Mouse (Mus musculus): ENCODE data around the gene Tex46.

Gene Tex46

DNA sequence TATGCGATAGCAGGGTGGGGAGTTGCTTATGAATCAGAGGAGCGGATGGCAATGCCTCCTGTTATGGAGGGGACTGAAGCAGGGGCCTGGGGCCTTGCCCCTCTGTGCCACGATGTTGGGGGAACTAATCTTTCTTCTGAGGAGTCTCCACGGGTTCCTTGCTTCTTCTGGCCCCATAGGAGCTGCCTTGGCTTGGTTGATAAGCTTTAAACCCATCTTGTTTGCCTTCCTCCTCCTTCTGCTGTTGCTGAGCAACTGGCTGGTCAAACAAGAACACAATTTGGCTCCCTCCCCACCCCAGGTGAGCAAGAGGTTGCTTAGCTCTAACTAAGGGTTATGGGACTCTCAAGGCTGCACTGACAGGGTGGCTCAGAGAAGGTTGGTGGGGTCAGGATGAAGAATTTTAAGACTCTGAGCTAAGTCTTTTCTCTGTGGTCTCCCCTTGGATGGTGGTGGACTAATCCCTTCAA is at the start of gene Tex46:
Gene Tex46 (plus strand): TSS at position 51 of the 470 bp plus-strand sequence.
- DNase-seq (ENCODE audit: low spot score): peak; percentile 26

GRCm38 (mm10) chr4:136562755-136563154 is 47.5 kb upstream of the Tex46 start:
- DNase-seq (ENCODE audit: low spot score): no peak

DNA sequence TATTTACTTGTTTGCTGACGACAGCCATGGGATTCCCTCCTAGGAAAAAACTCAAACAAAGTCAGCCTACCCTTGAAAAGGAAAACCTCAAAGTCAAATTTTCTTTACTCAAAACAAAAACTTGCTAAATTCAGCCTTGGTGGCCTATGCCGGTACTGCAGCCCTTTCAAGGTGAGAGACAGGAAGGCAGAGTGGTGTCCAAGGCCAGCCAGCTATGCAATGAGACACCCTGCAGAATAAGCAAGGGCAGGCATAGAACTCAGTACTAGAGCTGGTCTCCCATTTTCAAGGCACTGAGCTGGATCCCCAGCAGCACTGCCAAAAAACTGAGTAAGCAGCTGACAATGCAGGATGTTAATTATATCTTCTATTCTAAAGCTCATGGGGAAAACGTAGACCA is 41.6 kb upstream of the Tex46 start:
- no peak for DNase-seq (ENCODE audit: low spot score)

- no peak for DNase-seq (ENCODE audit: low spot score)
These were observed 40.2 kb upstream of the Tex46 start for GRCm38 (mm10) chr4:136569998-136570397.

DNA sequence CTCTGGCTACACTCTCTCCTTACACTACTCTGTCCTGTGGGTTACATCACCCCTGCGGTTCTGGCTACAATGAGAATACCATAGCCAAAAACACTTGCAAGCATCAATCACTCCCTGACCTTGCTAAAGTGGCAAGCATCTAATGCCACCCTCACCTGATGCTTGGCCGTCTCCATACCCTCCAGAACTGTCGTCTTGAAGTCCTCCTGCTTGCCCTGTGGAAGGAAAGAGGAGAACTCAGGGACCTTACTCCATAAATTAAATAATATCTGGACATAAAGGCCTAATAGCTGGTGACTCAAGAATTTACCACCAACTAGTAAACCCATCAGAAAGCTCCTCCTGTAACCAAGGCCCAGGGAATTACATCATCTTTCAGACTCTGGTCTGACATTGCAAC is 28.4 kb upstream of the Tex46 start:
- DNase-seq (ENCODE audit: low spot score): no peak

DNA sequence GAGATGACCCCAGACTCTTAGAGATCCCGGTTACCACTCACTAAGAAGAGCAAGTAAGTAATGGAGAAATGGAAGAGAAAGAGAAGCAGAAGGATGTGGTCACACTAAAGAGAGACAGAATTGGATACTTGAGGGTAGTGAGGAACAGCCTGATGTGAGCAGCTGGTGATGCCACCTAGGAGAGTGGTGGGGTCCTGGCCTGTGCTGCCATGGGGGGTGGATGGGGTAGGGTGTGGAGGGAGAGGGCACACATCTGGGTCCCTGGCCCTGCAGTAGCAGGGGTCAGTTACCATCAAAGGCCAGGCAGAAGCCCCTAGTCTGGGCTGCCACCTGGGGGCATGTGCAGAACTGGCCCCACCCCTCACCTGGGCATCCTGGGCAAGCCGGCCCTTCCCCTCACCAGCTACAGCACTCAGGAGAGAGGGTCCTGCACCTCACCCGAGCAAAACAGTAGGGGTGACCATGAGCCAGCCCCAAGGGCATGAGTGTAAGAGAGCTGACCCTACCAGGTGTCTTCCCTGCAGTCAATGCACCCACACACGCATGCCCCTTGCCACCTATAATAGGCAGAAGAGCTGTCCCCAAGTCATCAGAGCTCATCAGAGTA is 22.9 kb upstream of the Tex46 start:
- DNase-seq (ENCODE audit: low spot score): no peak

- no peak for DNase-seq (ENCODE audit: low spot score)
These were observed 22.2 kb upstream of the Tex46 start for GRCm38 (mm10) chr4:136588003-136588402.

GRCm38 (mm10) chr4:136592111-136592510 is 18.1 kb upstream of the Tex46 start:
- no peak for DNase-seq (ENCODE audit: low spot score)

DNA sequence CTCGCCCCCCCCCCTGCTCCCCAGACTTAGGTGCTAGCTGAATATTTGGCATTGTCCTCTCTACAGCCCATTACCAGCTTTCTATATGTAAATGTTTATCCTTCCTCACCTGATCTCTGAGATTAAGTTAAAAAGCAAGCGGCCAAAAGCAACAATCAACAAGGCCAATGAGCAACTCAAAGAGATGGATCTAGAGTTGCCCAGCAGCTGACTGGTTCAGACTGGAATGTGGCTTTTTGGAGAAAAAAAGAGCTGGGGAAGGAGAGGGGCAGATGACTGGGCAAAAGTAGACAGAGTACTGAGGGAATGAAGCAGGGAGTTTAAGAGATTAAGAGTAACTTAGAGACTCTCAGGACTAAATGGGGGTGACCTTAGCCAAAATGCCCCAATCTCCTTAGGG is 16.2 kb upstream of the Tex46 start:
- no peak for DNase-seq (ENCODE audit: low spot score)

- DNase-seq (ENCODE audit: low spot score): no peak
These were observed 15.0 kb upstream of the Tex46 start for GRCm38 (mm10) chr4:136595221-136595620.

DNA sequence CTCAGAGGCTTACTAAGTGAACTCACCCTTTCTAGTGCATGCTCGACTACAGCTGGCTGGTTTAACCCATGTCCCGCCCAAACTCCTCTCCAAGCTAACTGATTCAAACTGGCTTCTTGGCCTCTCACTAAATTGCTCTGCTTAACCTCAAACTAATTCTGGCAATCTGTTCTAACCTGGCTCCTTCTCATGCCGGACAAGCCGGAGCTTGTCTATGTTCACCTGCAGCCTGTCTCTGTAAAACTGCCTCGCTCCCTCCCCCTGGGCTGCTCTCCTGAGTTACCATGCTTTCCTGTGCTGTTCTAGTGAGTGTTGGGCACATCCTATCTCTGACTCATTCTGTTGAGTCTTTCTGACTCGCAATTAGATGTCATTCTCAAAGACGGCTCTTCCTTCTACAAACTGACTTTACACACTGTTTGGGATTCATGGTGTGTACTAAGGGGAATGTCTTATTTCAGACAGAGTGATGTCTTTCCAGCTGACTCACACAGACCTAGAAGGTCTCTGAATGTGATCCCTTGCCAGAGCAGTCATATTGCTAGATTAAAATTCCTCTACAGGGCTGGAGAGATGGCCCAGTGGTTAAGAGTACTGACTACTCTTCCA is 11.9 kb upstream of the Tex46 start:
- DNase-seq (ENCODE audit: low spot score): no peak

DNA sequence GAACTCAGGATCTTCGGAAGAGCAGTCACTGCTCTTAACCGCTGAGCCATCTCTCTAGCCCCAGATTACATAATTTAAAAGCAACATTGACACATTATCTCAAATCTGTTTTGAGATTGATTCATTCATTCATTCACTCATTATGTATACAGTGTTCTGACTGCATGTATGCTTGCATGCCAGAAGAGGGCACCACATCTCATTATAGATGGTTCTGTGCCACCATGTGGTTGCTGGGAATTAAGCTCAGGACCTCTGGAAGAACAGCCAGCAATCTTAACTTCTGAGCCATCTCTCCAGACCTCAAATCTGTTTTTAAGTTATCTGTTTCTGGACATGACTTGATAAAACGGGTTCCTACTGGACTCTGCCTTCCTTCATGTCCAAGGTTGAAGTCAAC is 10.4 kb upstream of the Tex46 start:
- no peak for DNase-seq (ENCODE audit: low spot score)

DNA sequence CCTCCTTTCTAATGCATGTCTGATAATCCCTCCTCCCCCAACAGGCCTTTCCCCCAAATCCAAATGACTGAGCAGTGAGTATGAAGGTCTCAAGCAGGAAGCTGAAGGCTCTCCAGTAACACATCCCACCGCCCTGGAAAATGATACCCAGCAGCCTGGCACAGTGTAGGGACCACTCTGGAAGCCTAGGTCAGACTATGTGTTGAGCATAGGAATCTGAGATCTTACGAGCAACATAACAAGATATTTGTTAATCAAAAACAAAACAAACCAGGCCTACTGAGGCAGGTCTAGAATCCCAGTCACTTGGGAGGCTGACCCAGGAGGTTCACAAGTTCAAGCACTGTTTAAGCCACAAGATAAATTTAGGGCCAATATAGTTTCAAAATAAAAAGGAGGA is 9.7 kb upstream of the Tex46 start:
- DNase-seq (ENCODE audit: low spot score): no peak

DNA sequence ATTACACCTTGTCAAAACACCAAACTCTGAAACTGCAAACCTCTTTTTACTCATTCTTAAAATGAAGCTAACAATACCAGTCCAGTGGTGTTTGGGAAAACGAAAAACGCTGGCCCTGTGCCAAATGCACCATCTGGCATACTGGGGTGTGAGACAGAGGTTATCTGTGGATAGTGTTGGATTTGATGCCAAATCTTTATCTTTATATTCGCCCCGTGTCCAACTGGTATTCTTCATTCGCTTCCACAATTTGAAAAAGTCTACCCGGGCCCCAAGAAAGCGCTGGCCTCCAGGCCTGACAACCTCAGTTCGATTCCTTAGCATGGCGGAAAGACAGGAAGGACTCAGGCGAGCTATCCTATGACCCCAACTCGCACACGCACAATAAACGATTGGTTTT is 8.8 kb upstream of the Tex46 start:
- peak; percentile 64 for DNase-seq (ENCODE audit: low spot score)

DNA sequence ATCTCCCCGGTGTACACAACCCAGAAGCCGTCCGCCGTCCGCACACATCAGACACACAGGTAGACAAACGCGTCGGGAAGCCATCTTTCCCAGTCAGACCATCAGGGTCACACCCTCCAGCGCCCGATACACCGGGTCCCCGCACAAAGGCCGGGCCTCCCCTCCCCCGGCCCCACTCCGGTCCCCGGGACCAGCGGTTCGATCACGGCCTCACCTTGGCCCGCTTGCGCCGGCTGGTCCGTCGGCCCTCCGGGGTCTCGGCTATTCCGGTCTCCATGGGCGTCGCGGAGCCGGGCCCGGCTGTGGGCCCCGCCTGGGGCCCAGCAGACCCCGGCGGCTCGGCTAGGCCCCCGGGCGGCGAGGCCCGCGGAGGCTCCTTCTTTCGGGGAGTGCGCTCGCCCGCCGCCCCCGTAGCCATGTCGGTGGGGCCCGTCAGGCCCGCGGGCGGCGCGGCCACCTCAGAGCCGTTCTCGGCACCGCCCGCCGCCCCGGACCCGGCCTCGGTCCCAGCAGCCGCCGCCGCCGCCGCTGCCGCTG is 8.2 kb upstream of the Tex46 start:
- peak; percentile 33 for DNase-seq (ENCODE audit: low spot score)

GRCm38 (mm10) chr4:136602568-136602967 is 7.7 kb upstream of the Tex46 start, which contains the start of gene Kdm1a:
Gene Kdm1a, minus strand, starts transcription at chr4:136602723.
- DNase-seq (ENCODE audit: low spot score): peak; percentile 96

- DNase-seq (ENCODE audit: low spot score): no peak
These were observed 4.3 kb upstream of the Tex46 start for GRCm38 (mm10) chr4:136605756-136606485.

DNA sequence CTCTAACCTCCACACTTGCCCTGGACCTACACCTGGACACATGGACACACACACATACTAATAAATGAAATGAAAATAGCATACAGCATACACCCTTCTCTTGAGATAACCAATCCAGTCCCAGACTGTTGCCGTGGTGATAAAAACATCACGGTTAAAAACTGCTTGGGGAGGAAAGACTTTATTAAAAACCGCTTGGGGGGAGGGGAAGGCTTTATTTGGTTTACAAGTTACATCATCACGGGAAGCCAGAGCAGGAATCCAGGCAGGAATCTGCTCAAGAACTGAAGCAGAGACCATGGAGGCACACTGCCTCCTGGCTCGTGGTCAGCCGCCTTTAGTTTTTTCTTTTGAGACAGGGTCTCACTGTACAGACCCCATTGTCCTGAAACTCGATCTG is 3.4 kb downstream of the Tex46 start:
- DNase-seq (ENCODE audit: low spot score): no peak

DNA sequence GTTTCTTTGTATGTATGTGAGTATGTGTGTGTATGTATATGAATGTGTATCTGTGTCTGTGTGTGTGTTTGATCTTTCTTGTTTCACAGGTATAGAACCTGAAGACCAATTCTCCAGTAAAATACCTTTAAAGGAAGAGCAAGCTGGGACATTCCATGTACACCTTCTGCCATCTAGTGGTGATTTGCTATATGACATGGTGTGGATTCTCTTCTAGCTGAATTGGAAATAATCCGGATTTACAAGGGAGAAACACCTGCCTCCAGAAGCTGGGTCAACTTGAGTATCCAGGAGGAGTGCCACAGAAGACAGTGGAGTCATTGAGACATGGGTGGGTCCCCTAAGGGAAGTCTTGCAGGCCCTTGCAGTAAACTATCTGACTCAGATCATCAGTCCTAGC is 11.1 kb downstream of the Tex46 start:
- DNase-seq (ENCODE audit: low spot score): peak; percentile 38

- DNase-seq (ENCODE audit: low spot score): no peak
These were observed 11.7 kb downstream of the Tex46 start for GRCm38 (mm10) chr4:136621956-136622355.

DNA sequence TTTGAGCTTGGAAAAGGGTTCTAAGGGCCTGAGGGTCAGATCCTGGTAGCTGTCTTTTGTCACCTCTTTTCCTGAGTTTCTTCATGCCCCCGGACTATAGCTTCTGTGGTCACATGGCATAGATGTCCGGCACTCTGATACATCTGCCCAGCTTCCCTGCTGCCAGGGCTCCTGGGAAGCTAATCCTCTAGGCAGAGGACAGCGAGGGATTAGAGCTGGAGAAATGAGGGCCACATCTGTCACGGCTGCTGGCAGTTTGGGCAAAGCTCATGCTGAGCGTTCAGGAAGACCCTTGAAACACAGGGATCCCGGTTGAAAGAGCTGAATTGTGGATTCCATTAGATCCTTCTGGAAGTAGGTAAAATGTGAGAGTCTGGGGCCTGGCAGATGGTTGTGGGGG is 12.2 kb downstream of the Tex46 start, which contains the start of gene Lactbl1:
Gene Lactbl1 (plus strand): TSS at position 234 of the 400 bp plus-strand sequence.
- DNase-seq (ENCODE audit: low spot score): no peak

DNA sequence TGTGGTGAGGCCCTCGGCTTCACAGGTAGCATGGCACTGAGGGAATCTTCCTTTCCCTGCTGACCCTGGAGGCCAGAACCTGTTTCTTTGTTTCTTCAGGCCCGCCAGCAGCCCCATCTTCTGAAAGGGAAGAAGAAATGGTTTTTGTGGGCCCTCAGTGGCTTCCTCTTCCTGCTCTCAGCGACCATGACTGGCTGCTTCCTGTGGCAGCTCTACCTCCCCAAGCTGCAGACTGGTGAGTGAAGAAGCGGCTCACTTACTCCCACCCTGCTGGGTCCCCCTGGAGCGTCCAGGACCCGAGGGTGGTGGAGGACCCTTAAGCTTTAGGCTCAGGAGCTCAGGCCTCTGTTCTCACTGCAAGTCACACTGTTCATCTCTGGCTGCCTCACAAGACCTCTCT is 16.4 kb downstream of the Tex46 start:
- no peak for DNase-seq (ENCODE audit: low spot score)

Data from urinary bladder, postnatal 14 days (tissue).